Mouse (Mus musculus) hindbrain, embryonic 12.5 days (tissue): ENCODE measurements around the gene Btla. TPM values are rescaled to one million over a fixed set of nuclear protein-coding genes. Genes with fewer than 3 reads are reported as not detected.

Experiments
- ATAC-seq: fragments of 200-750 bp; cut with Nextera tagmentation; 2 replicates; pipeline ENCODE4 v1.8.0; 2017; ENCODE audit warnings: moderate TSS enrichment; ENCODE audit not compliant: low FRiP score
- H3K27ac ChIP-seq: fragments of 300-500 bp; sonication (generic); 2 replicates; pipeline ENCODE4 v1.5.1; 2016; ENCODE audit warnings: mild to moderate bottlenecking
- H3K27me3 ChIP-seq: fragments of 300-500 bp; sonication (generic); 2 replicates; pipeline ENCODE4 v1.6.1; 2016; ENCODE audit warnings: mild to moderate bottlenecking
- H3K36me3 ChIP-seq: fragments of 300-500 bp; sonication (generic); 2 replicates; pipeline ENCODE4 v1.6.1; 2016; ENCODE audit warnings: mild to moderate bottlenecking
- H3K4me1 ChIP-seq: fragments of 300-500 bp; sonication (generic); 2 replicates; pipeline ENCODE4 v1.6.1; 2016
- H3K4me2 ChIP-seq: fragments of 300-500 bp; sonication (generic); replicated peaks from 2 replicates; pipeline ENCODE4 v1.6.1; 2016; ENCODE audit warnings: mild to moderate bottlenecking
- H3K4me3 ChIP-seq: fragments of 300-500 bp; sonication (generic); 2 replicates; pipeline ENCODE4 v1.5.1; 2016; ENCODE audit warnings: mild to moderate bottlenecking
- H3K9ac ChIP-seq: fragments of 300-500 bp; sonication (generic); 2 replicates; pipeline ENCODE4 v1.6.1; 2016; ENCODE audit warnings: mild to moderate bottlenecking, moderate library complexity
- H3K9me3 ChIP-seq: fragments of 300-500 bp; sonication (generic); replicated peaks from 2 replicates; pipeline ENCODE4 v1.6.1; 2016; ENCODE audit warnings: mild to moderate bottlenecking
- WGBS: fragments of 180-500 bp; shearing (Covaris S2); methylation state at CpG from one replicate; pipeline ENCODE4 v1.1.7; 2016; 5-methylcytosine and 5-hydroxymethylcytosine counted together
- polyA plus RNA-seq: library from polyadenylated mRNA; unstranded; fragments of >200 nt; fragmentation: Nextera tagmentation; extraction: Ambion mirVana; gene quantifications from 2 replicates; pipeline ENCODE4 v1.2.1, GENCODE M21; 2016

The Btla gene
- polyA plus RNA-seq, 1 experiment from 2014 or later = 0.17 TPM

DNA sequence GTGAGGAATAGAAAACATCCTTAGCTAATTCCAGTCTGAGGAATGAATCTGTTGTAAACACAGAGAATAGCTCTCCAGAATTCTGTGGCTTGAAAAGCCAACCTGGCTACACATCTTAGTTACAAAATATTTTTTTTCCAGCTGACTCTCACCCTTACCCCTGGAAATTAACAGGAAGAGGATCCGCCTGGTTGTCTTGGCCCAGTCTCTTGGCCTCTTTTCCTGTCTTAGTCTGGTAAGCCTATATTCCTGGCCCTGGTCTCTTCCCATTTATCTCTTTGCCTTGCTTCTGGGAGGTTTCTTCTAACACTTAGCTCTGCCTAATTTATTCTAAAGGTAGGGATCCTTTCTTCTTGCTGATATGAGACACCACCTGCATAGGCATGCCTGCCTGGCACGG is 45.8 kb downstream of the Btla start:
- H3K9ac ChIP-seq = no peak overlapping the region
- H3K4me3 ChIP-seq = no peak overlapping the region
- no peaks in the 10 kb centered on the region for H3K4me1 ChIP-seq
- no peak overlapping the region for H3K4me2 ChIP-seq
- no peaks in the 10 kb centered on the region for H3K27me3 ChIP-seq
- H3K27ac ChIP-seq = no peak overlapping the region
- no peaks in the 10 kb centered on the region for H3K9me3 ChIP-seq
- whole genome bisulfite sequencing = 76% methylated on average over 2 of the region's 2 CpGs
- H3K36me3 ChIP-seq = no peaks in the 10 kb centered on the region
- ATAC-seq = no peak

DNA sequence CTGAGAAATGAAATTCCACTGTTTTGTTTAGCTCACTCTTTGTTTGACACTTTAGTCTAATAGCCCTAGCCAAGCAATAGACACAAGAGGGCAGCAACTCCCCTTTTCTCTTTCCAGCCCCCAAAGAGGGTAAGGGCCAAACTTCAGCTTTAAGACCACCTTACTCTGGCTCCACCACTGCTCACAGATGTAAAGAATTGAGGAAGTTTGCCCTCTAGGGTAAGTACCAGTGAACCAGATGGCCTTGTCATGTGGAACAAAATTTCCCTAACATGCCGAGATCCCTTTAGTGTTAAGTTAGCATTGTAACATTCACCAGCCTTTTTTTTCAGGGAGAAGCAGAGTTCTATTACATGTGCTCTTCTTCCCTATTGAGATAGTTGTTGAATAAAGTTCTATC is 59.0 kb downstream of the Btla start:
- H3K4me1 ChIP-seq = no peaks in the 10 kb centered on the region
- H3K4me2 ChIP-seq = no peak overlapping the region
- H3K27ac ChIP-seq = no peak overlapping the region
- no peak overlapping the region for H3K4me3 ChIP-seq
- H3K9ac ChIP-seq = no peak overlapping the region
- no peaks in the 10 kb centered on the region for H3K36me3 ChIP-seq
- no peaks in the 10 kb centered on the region for H3K9me3 ChIP-seq
- no peaks in the 10 kb centered on the region for H3K27me3 ChIP-seq
- WGBS = 66% methylated on average over 1 of the region's 1 CpGs
- ATAC-seq = no peak

DNA sequence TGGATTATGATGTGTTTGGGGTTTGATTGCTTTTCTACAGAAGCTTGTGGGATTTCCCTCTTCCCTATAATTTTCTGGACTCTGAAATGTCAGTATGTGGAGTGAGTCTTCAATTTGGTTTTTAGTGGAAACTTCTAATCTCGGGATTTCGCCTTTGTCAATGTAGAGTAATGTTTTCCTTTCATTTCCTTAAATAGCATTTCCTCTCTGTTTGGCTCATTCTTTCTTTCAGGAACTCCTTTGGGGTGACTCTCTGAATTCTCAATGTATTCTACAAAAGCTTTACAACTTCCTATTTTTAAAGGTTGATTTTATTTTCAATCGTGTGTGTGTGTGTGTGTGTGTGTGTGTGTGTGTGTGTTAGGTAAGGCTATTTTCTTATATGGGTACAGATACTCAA is 73.7 kb downstream of the Btla start:
- no peak overlapping the region for H3K4me2 ChIP-seq
- H3K9ac ChIP-seq = no peak overlapping the region
- H3K36me3 ChIP-seq = no peaks in the 10 kb centered on the region
- no peaks in the 10 kb centered on the region for H3K27me3 ChIP-seq
- no peak overlapping the region for H3K27ac ChIP-seq
- no peaks in the 10 kb centered on the region for H3K9me3 ChIP-seq
- no peak for ATAC-seq
- H3K4me3 ChIP-seq = no peak overlapping the region
- no peaks in the 10 kb centered on the region for H3K4me1 ChIP-seq
- WGBS = 83% methylated on average over 3 of the region's 3 CpGs

Other genes with a start within 250 kb of the Btla start
- 28.3 and 35.3 TPM in 2 replicates for gene Ccdc80, start 130.9 kb upstream of the Btla start, polyA plus RNA-seq
- gene Slc35a5, start 65.6 kb upstream of the Btla start, polyA plus RNA-seq = 24.9 and 25.4 TPM in 2 replicates
- 42.3 and 44.6 TPM in 2 replicates for gene Atg3, start 65.5 kb upstream of the Btla start, polyA plus RNA-seq
- 94.5 and 99.2 TPM in 2 replicates for gene Cd200, start 184.7 kb downstream of the Btla start, polyA plus RNA-seq